Mouse (Mus musculus) embryonic fibroblast, embryonic 13.5 days (primary cell): ENCODE data around the gene Scd1.

Source experiments
- CTCF ChIP-seq: IDR thresholded peaks from 2 replicates; pipeline ENCODE4 v1.5.1; 2011; ENCODE audit warnings: mild to moderate bottlenecking, control low read depth, low read length, moderate library complexity, borderline replicate concordance; ENCODE audit not compliant: insufficient read depth
- POLR2A ChIP-seq: IDR thresholded peaks from 2 replicates; pipeline ENCODE4 v1.6.1; 2011; ENCODE audit warnings: low read depth, mild to moderate bottlenecking, control low read depth, low read length, moderate library complexity

GRCm38 (mm10) chr19:44372969-44373368 lies 34.7 kb downstream of the Scd1 start:
- TF ChIP-seq CTCF, result peak; percentile 65; the same call in 1 of the 2 replicates
- TF ChIP-seq POLR2A, result no peak
